23 mouse cellular contexts compared by ENCODE assay signal in the genomic region with DNA sequence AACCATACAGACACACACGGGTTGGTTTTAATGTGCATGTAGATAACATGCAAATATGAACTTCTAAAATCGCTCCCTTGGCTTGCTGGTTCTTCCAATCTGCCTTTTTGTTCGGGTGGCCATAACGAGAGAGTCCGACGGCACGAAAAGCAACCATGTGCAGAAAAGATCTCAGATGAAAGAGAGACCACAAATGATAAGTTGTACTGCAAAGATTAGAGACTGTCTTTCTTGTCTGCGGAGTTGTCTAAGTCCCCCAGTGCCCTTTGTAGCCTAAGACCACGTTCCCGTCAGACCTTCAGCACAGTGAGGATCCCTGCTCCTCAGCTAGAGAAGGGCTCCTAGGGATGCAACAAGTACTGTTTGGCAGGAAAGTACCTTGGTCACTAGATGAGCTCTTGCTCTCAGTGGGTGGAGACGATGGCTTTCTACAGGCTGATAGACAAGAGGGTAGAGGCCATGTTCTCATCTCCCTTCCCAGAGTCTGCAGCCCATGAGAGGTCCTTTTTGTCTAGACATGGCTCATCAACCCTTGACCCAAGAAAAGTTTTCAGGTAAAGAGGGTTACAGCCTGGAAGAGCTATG.
A peak's percentile ranks its signal among the peaks of the same experiment; 100 is the strongest.
DNase-seq lines count a peak whose midpoint lies in the region; ATAC-seq and TF ChIP-seq lines count a peak whose summit lies in the region.
"Had no signal": no experiment of that assay in that cellular context is flagged by ENCODE, and none has a peak within 500 bp of the region (broad histone marks: within the 10 kb centered on the region; RNA-seq: fewer than 3 reads in every experiment).

No protein-coding gene starts in this region.

- H3K36me3 ChIP-seq in CH12.LX (replicated peaks in 1 of 2; ENCODE audit: control insufficient read depth in 1 of 2, insufficient read depth in 1 of 2, low read length in 1 of 2), result peaks cover 0 to 5% of the 10 kb centered on the region in 2 experiments
- no peaks in the 10 kb centered on the region for H3K36me3 ChIP-seq in kidney, embryonic 14.5 days (ENCODE audit: control insufficient read depth, insufficient read depth, low read length)
- H3K36me3 ChIP-seq: forebrain, embryonic 10.5 days; forebrain, embryonic 12.5 days had no signal

- no peak overlapping the region for H3K9ac ChIP-seq in CH12.LX (ENCODE audit: insufficient read depth, low read depth)
- no peak overlapping the region for H3K9ac ChIP-seq in kidney, embryonic 14.5 days (ENCODE audit: low read depth, low read length)
- H3K9ac ChIP-seq: embryonic facial prominence, embryonic 13.5 days; embryonic facial prominence, embryonic 15.5 days; forebrain, embryonic 12.5 days had no signal

- dilution Hi-C loops in CH12.LX (cut with MboI; ENCODE audit: extremely low pct_ligation_motif_present, extremely low pct_unique_long_range_greater_than_20kb, low sequenced_read_pairs), result no loop called here

- peak; percentile 36 for DNase-seq in CH12.LX (ENCODE audit: extremely low read depth)
- peak; percentile 46 for DNase-seq in ES-CJ7 (ENCODE audit: low read depth, low spot score)
- DNase-seq in ZHBTc4 (ENCODE audit: low read depth, low spot score), result peak; percentile 37
- no peak for DNase-seq in frontal cortex, postnatal 25 days (ENCODE audit: low spot score in 2 of 2)
- DNase-seq: adrenal gland, adult 2 months; adrenal gland, postnatal 10 days; adrenal gland, postnatal 25 days; cerebellum, adult 11 months; cerebellum, adult 18-20 months; cerebellum, adult 8-10 months; cerebellum, adult 9-11 months; cerebellum, postnatal 14 days; cerebellum, postnatal 36 days; embryo, embryonic 11 days had no signal

- no peaks in the 10 kb centered on the region for H3K9me3 ChIP-seq in CH12.LX (replicated peaks; ENCODE audit: low read length)
- H3K9me3 ChIP-seq in kidney, embryonic 14.5 days (ENCODE audit: control insufficient read depth, low read length), result no peaks in the 10 kb centered on the region
- H3K9me3 ChIP-seq: embryonic facial prominence, embryonic 13.5 days; embryonic facial prominence, embryonic 15.5 days; forebrain, embryonic 10.5 days; forebrain, embryonic 12.5 days; G1E had no signal

- H3K27ac ChIP-seq in CH12.LX (ENCODE audit: insufficient read depth, low read depth), result no peak overlapping the region
- no peak overlapping the region for H3K27ac ChIP-seq in kidney, embryonic 14.5 days (ENCODE audit: low read depth, low read length)
- H3K27ac ChIP-seq: embryonic facial prominence, embryonic 13.5 days; embryonic facial prominence, embryonic 15.5 days; forebrain, embryonic 10.5 days; forebrain, embryonic 12.5 days had no signal

- no peak for ATAC-seq in kidney, embryonic 14.5 days (ENCODE audit: low FRiP score, low TSS enrichment)
- ATAC-seq: forebrain, embryonic 14.5 days; forebrain, embryonic 16.5 days had no signal

- no peak for TF ChIP-seq RAD21 in CH12.LX (IDR thresholded peaks at IDR 0.05; ENCODE audit: low read depth, low read length)

- no peak overlapping the region for H3K4me3 ChIP-seq in CH12.LX (replicated peaks in 1 of 3; ENCODE audit: low read depth in 2 of 3, low read length in 2 of 3, poor library complexity in 1 of 3)
- no peak overlapping the region for H3K4me3 ChIP-seq in kidney, embryonic 14.5 days (ENCODE audit: low read length)
- H3K4me3 ChIP-seq: embryonic facial prominence, embryonic 13.5 days; embryonic facial prominence, embryonic 15.5 days; erythroblast, embryonic 14.5 days; forebrain, embryonic 10.5 days; forebrain, embryonic 12.5 days had no signal

- H3K4me2 ChIP-seq in CH12.LX (ENCODE audit: insufficient read depth, low read depth, poor library complexity, severe bottlenecking), result no peak overlapping the region
- no peak overlapping the region for H3K4me2 ChIP-seq in kidney, embryonic 14.5 days (replicated peaks; ENCODE audit: low read depth, low read length)
- H3K4me2 ChIP-seq: embryonic facial prominence, embryonic 13.5 days; embryonic facial prominence, embryonic 15.5 days; forebrain, embryonic 12.5 days had no signal

- H3K79me2 ChIP-seq in CH12.LX (replicated peaks; ENCODE audit: control insufficient read depth, extremely low read depth, insufficient read depth, poor library complexity, severe bottlenecking), result no peaks in the 10 kb centered on the region

- TF ChIP-seq CTCF in CH12.LX (conservative IDR thresholded peaks at IDR 0.05 in 1 of 2, IDR thresholded peaks at IDR 0.05 in 1 of 2; ENCODE audit: low read depth in 2 of 2, low read length in 2 of 2), result no peak

- peaks cover 2 to 25% of the 10 kb centered on the region in 2 experiments for H3K4me1 ChIP-seq in CH12.LX (ENCODE audit: control insufficient read depth in 1 of 2, insufficient read depth in 2 of 2)
- H3K4me1 ChIP-seq in kidney, embryonic 14.5 days (ENCODE audit: control insufficient read depth, insufficient read depth, low read length), result no peaks in the 10 kb centered on the region
- H3K4me1 ChIP-seq: forebrain, embryonic 10.5 days; forebrain, embryonic 12.5 days had no signal

- 90% methylated on average over 11 of the region's 11 CpGs for WGBS in kidney, embryonic 14.5 days

- in situ Hi-C loops in CH12.LX (cut with MboI; ENCODE audit: low pct_ligation_motif_present, low pct_unique_long_range_greater_than_20kb, low sequenced_read_pairs), result loop anchor here (25.0 kb wide), 1 partner anchor 446 kb away; the partner anchor contains the start of genes Olfr15 and Zfp174

- TF ChIP-seq EP300 in CH12.LX (IDR thresholded peaks at IDR 0.05; ENCODE audit: low read length), result no peak

- peak; percentile 80 for TF ChIP-seq POLR2A in CH12.LX (IDR thresholded peaks at IDR 0.05; ENCODE audit: low read depth, low read length)

- no peaks in the 10 kb centered on the region for H3K27me3 ChIP-seq in CH12.LX (replicated peaks)
- no peaks in the 10 kb centered on the region for H3K27me3 ChIP-seq in kidney, embryonic 14.5 days (ENCODE audit: control insufficient read depth, insufficient read depth, low read length)
- H3K27me3 ChIP-seq: embryonic facial prominence, embryonic 13.5 days; embryonic facial prominence, embryonic 15.5 days; forebrain, embryonic 12.5 days had no signal

TF ChIP-seq in CH12.LX, 34 proteins besides CTCF, POLR2A, EP300 and RAD21:
- TF ChIP-seq TBP (conservative IDR thresholded peaks at IDR 0.05; ENCODE audit: low read depth, low read length), result peak; percentile 95
- TF ChIP-seq ZMIZ1 (IDR thresholded peaks at IDR 0.05; ENCODE audit: low read depth, low read length), result peak; percentile 99
- TF ChIP-seq NELFE (IDR thresholded peaks at IDR 0.05; ENCODE audit: low read depth, low read length), result peak; percentile 51; the same call in 1 of the 2 replicates
- TF ChIP-seq POLR2AphosphoS2 (IDR thresholded peaks at IDR 0.05; ENCODE audit: low read depth, low read length), result peak; percentile 61; the same call in 1 of the 2 replicates
- no peak for TF ChIP-seq BHLHE40 (IDR thresholded peaks at IDR 0.05; ENCODE audit: low read depth, low read length)

Comparison
In these comparisons a context has a peak if more than half of its experiments do, and no peak if none do; other contexts are left out.
1. DNase-seq: peak in CH12.LX (single experiment), ES-CJ7 (single experiment) and ZHBTc4 (single experiment); none in frontal cortex, postnatal 25 days (0 of 2).